ENCODE assay signal across 19 mouse cellular contexts in the genomic region with DNA sequence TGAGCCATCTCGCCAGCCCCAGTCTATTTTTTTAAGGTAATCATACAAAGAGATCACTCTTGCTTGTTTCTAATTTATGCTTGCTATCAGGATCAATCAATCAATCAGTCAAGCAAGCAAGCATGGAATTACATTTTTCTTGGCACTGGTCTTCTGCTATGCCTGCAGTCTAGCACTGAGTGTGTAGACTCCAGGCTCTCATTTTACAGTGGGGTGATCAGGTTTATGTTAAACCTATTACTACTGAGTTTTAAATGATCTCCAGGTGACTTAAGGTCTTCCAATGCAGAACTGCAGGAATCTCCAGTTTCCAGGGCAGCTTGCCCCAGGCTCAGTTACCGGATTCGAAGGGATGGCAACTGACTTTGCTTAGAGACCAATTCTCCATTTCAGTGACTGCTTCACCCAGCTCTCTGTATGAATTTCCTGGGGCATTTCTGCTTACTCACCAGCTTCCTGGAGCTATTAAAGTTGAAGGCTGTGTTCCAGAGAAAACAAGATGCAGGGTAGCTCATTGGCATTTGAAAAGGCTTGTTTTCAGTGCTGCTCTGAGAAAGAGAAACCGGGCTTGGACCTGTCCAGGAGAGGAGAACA. TPM values are rescaled to one million over a fixed set of nuclear protein-coding genes. Genes with fewer than 3 reads are reported as not detected.
DNase-seq lines count a peak whose midpoint lies in the region; ATAC-seq lines count a peak whose summit lies in the region.
"Had no signal": no experiment of that assay in that cellular context is flagged by ENCODE, and none has a peak within 500 bp of the region (broad histone marks: within the 10 kb centered on the region; RNA-seq: fewer than 3 reads in every experiment).

No protein-coding gene starts in this region.

- no peak overlapping the region for H3K27ac ChIP-seq in limb, embryonic 13.5 days
- H3K27ac ChIP-seq in limb, embryonic 10.5 days = no peak overlapping the region
- H3K27ac ChIP-seq in embryonic facial prominence, embryonic 14.5 days (replicated peaks; ENCODE audit: low read depth, low read length) = no peak overlapping the region
- H3K27ac ChIP-seq: forebrain, embryonic 10.5 days; left cerebral cortex, adult 2 months; limb, embryonic 15.5 days; midbrain, embryonic 15.5 days; neural tube, embryonic 12.5 days had no signal

- H3K4me2 ChIP-seq in limb, embryonic 13.5 days (replicated peaks) = no peak overlapping the region
- no peak overlapping the region for H3K4me2 ChIP-seq in embryonic facial prominence, embryonic 14.5 days (ENCODE audit: low read depth, low read length)
- H3K4me2 ChIP-seq: limb, embryonic 15.5 days; midbrain, embryonic 15.5 days; neural tube, embryonic 12.5 days had no signal

- H3K4me1 ChIP-seq in limb, embryonic 13.5 days = peaks cover 5% of the 10 kb centered on the region
- H3K4me1 ChIP-seq in limb, embryonic 10.5 days = no peaks in the 10 kb centered on the region
- no peaks in the 10 kb centered on the region for H3K4me1 ChIP-seq in embryonic facial prominence, embryonic 14.5 days (ENCODE audit: control insufficient read depth, insufficient read depth, low read length)
- H3K4me1 ChIP-seq: limb, embryonic 15.5 days; midbrain, embryonic 15.5 days; neural tube, embryonic 12.5 days had no signal

- H3K4me3 ChIP-seq in limb, embryonic 13.5 days = no peak overlapping the region
- H3K4me3 ChIP-seq in limb, embryonic 10.5 days = no peak overlapping the region
- H3K4me3 ChIP-seq in embryonic facial prominence, embryonic 14.5 days (ENCODE audit: low read depth, low read length) = no peak overlapping the region
- H3K4me3 ChIP-seq: forebrain, embryonic 10.5 days; left cerebral cortex, adult 2 months; limb, embryonic 15.5 days; midbrain, embryonic 15.5 days; neural tube, embryonic 12.5 days had no signal

- H3K9ac ChIP-seq in limb, embryonic 13.5 days = no peak overlapping the region
- H3K9ac ChIP-seq in embryonic facial prominence, embryonic 14.5 days (ENCODE audit: low read depth, low read length) = no peak overlapping the region
- H3K9ac ChIP-seq: limb, embryonic 15.5 days; midbrain, embryonic 15.5 days; neural tube, embryonic 12.5 days had no signal

- ATAC-seq in limb, embryonic 13.5 days (ENCODE audit: low FRiP score, low read depth) = peak; percentile 55; the same call in 1 of the 2 replicates
- ATAC-seq in embryonic facial prominence, embryonic 14.5 days (ENCODE audit: low read depth) = peak; percentile 68; the same call in 1 of the 2 replicates
- ATAC-seq: activated CD4-positive, CD25-positive, alpha-beta regulatory T cell, adult 4 months; midbrain, embryonic 15.5 days had no signal

- no peaks in the 10 kb centered on the region for H3K36me3 ChIP-seq in limb, embryonic 13.5 days
- no peaks in the 10 kb centered on the region for H3K36me3 ChIP-seq in limb, embryonic 10.5 days
- no peaks in the 10 kb centered on the region for H3K36me3 ChIP-seq in embryonic facial prominence, embryonic 14.5 days (ENCODE audit: control insufficient read depth, insufficient read depth, low read length)
- H3K36me3 ChIP-seq: forebrain, embryonic 10.5 days; limb, embryonic 15.5 days; midbrain, embryonic 15.5 days; neural tube, embryonic 12.5 days had no signal

- DNase-seq in embryo, embryonic 11 days = peak; percentile 12
- DNase-seq in embryo, embryonic 9.5 days (ENCODE audit: extremely low spot score) = no peak
- DNase-seq in limb, embryonic 10.5 days (ENCODE audit: low spot score) = no peak
- DNase-seq in embryonic facial prominence, embryonic 14.5 days (ENCODE audit: low spot score) = peak; percentile 64
- no peak for DNase-seq in adrenal gland, postnatal 25 days
- DNase-seq in spleen, postnatal 36 days (ENCODE audit: low spot score in 2 of 2) = no peak
- no peak for DNase-seq in spleen, postnatal 4 days (ENCODE audit: low spot score in 2 of 2)
- DNase-seq: cerebellum, postnatal 36 days; heart, adult 18-20 months; heart, postnatal 10 days; lung, adult 18-20 months; lung, postnatal 4 days had no signal

- H3K27me3 ChIP-seq in limb, embryonic 13.5 days = no peaks in the 10 kb centered on the region
- no peaks in the 10 kb centered on the region for H3K27me3 ChIP-seq in limb, embryonic 10.5 days (ENCODE audit: low read depth, poor library complexity, severe bottlenecking)
- no peaks in the 10 kb centered on the region for H3K27me3 ChIP-seq in embryonic facial prominence, embryonic 14.5 days (replicated peaks; ENCODE audit: control insufficient read depth, insufficient read depth, low read length)
- H3K27me3 ChIP-seq: limb, embryonic 15.5 days; midbrain, embryonic 15.5 days had no signal

- 29% methylated on average over 4 of the region's 4 CpGs for WGBS in limb, embryonic 13.5 days
- WGBS in limb, embryonic 10.5 days = 62% methylated on average over 4 of the region's 4 CpGs
- 27% methylated on average over 4 of the region's 4 CpGs for WGBS in embryonic facial prominence, embryonic 14.5 days

- H3K9me3 ChIP-seq in limb, embryonic 13.5 days = no peaks in the 10 kb centered on the region
- no peaks in the 10 kb centered on the region for H3K9me3 ChIP-seq in limb, embryonic 10.5 days (replicated peaks)
- H3K9me3 ChIP-seq in embryonic facial prominence, embryonic 14.5 days (ENCODE audit: control insufficient read depth, low read length) = no peaks in the 10 kb centered on the region
- H3K9me3 ChIP-seq: forebrain, embryonic 10.5 days; limb, embryonic 15.5 days; midbrain, embryonic 15.5 days; neural tube, embryonic 12.5 days had no signal

RNA-seq across cellular contexts. Expression of gene Gpd2, which starts 7.7 kb away (rescaled TPM):
- 12.9 and 14.3 TPM in 2 replicates for polyA plus RNA-seq in limb, embryonic 13.5 days (2015; fragmentation: Nextera tagmentation; extraction: Ambion mirVana)
- 22.5 and 23.7 TPM in 2 replicates for polyA plus RNA-seq in limb, embryonic 10.5 days (2016; fragmentation: Nextera tagmentation; extraction: Ambion mirVana)
- polyA plus RNA-seq in embryonic facial prominence, embryonic 14.5 days (2014; fragmentation: Nextera tagmentation; extraction: Ambion mirVana) = 14.7 and 17.1 TPM in 2 replicates
- total RNA-seq in adrenal gland, postnatal 25 days (2021) = 72.0 and 94.8 TPM in 2 replicates

Comparison
In these comparisons a context has a peak if more than half of its experiments do, and no peak if none do; other contexts are left out.
1. DNase-seq: peak in embryo, embryonic 11 days (single experiment) and embryonic facial prominence, embryonic 14.5 days (single experiment); none in embryo, embryonic 9.5 days (single experiment), limb, embryonic 10.5 days (single experiment), adrenal gland, postnatal 25 days (single experiment), spleen, postnatal 36 days (0 of 2) and spleen, postnatal 4 days (0 of 2).